Mouse (Mus musculus) lung, adult 2 months (tissue): Measurements from ENCODE around the gene Itgb4.

ENCODE experiments used
- CTCF ChIP-seq: fragments of 200-500 bp; IDR thresholded peaks from 2 replicates; pipeline ENCODE4 v1.5.1; 2011; ENCODE audit warnings: mild to moderate bottlenecking, low read length, control low read depth; ENCODE audit not compliant: insufficient read depth
- POLR2A ChIP-seq: fragments of 200-500 bp; IDR thresholded peaks from 2 replicates; pipeline ENCODE4 v1.6.1; 2011; ENCODE audit warnings: low read depth, mild to moderate bottlenecking, control low read depth, low read length, borderline replicate concordance; ENCODE audit errors: extremely low read depth

- TF ChIP-seq POLR2A (peak; percentile 15; the same call in 1 of the 2 replicates), CTCF (no peak)
Observed at GRCm38 (mm10) chr11:116021328-116022220, 47.1 kb downstream of the Itgb4 start.
